In the genomic region with DNA sequence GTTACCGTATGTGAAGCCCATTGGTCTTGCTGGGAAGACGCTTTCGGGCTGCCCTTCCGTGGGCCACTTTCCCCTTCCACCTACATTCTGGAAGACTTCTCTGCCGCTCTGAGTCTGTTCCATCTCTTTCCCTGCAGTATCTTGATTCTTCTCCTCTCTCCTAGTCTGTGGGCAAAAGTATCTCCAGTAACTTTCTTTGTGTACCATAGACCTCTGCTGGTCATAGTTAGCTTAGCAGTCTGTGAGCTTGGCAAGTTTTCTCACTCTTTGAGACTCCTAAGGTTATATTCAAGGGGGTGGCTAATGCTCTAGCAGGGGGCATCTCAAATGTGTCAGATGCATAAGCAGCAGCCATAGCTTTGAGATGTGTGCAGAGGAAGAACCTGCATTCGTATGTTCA, we compare ENCODE assay signal across 8 mouse cellular contexts. TPM values are rescaled to one million over a fixed set of nuclear protein-coding genes. Genes with fewer than 3 reads are reported as not detected.
DNase-seq lines count a peak whose midpoint lies in the region; ATAC-seq and TF ChIP-seq lines count a peak whose summit lies in the region.

No protein-coding gene starts in this region.

- H3K27me3 ChIP-seq in lung, embryonic 14.5 days (ENCODE audit: insufficient read depth, low read length), result no peaks in the 10 kb centered on the region
- no peaks in the 10 kb centered on the region for H3K27me3 ChIP-seq in midbrain, postnatal 0 days (ENCODE audit: insufficient read depth, low read length)

- no peak overlapping the region for H3K4me3 ChIP-seq in gastrocnemius, adult 2 months
- H3K4me3 ChIP-seq in lung, embryonic 14.5 days (ENCODE audit: low read depth, low read length), result no peak overlapping the region
- H3K4me3 ChIP-seq in midbrain, postnatal 0 days (ENCODE audit: low read depth, low read length), result no peak overlapping the region

- DNase-seq in gastrocnemius, adult 2 months, result no peak
- DNase-seq in gastrocnemius, postnatal 14 days, result no peak
- DNase-seq in lung, embryonic 14.5 days, result peak; percentile 70
- DNase-seq in lung, postnatal 25 days (ENCODE audit: low spot score), result no peak
- DNase-seq in brain, adult 2 months (ENCODE audit: low read depth, low spot score), result peak; percentile 56
- peak; percentile 65 for DNase-seq in midbrain, postnatal 0 days (ENCODE audit: low spot score)
- DNase-seq in urinary bladder, postnatal 14 days (ENCODE audit: low spot score), result no peak
- no peak for DNase-seq in layer of hippocampus, postnatal 36 days

- H3K4me1 ChIP-seq in lung, embryonic 14.5 days (ENCODE audit: insufficient read depth), result no peaks in the 10 kb centered on the region
- no peaks in the 10 kb centered on the region for H3K4me1 ChIP-seq in midbrain, postnatal 0 days (ENCODE audit: insufficient read depth, low read length)

- ATAC-seq in lung, embryonic 14.5 days (ENCODE audit: insufficient read depth), result peak; percentile 49
- peak; percentile 49; the same call in 1 of the 2 replicates for ATAC-seq in midbrain, postnatal 0 days (ENCODE audit: low FRiP score)

- TF ChIP-seq CTCF in gastrocnemius, adult 2 months (IDR thresholded peaks at IDR 0.05), result peak; percentile 57
- TF ChIP-seq CTCF in lung, embryonic 14.5 days (IDR thresholded peaks at IDR 0.05; ENCODE audit: low read depth), result peak; percentile 65
- peak; percentile 82 for TF ChIP-seq CTCF in midbrain, postnatal 0 days (IDR thresholded peaks at IDR 0.05)

- H3K36me3 ChIP-seq in lung, embryonic 14.5 days (ENCODE audit: insufficient read depth), result no peaks in the 10 kb centered on the region
- no peaks in the 10 kb centered on the region for H3K36me3 ChIP-seq in midbrain, postnatal 0 days (ENCODE audit: insufficient read depth, low read length)

- intact Hi-C loops in gastrocnemius, adult 2 months (cut with DNase I), result no loop called here
- intact Hi-C loops in gastrocnemius, postnatal 14 days (cut with DNase I; ENCODE audit: low total_unique reads), result loop anchor here (5.0 kb wide), 1 partner anchor 148 kb away; no protein-coding TSS in a partner anchor

- H3K27ac ChIP-seq in gastrocnemius, adult 2 months, result peak overlapping the region; percentile 35; the same call in 1 of the 2 replicates
- no peak overlapping the region for H3K27ac ChIP-seq in lung, embryonic 14.5 days (ENCODE audit: low read depth)
- no peak overlapping the region for H3K27ac ChIP-seq in midbrain, postnatal 0 days (ENCODE audit: low read depth, low read length)

- no peak overlapping the region for H3K9ac ChIP-seq in lung, embryonic 14.5 days
- H3K9ac ChIP-seq in midbrain, postnatal 0 days (replicated peaks; ENCODE audit: low read length, poor library complexity, severe bottlenecking), result no peak overlapping the region

- H3K4me2 ChIP-seq in lung, embryonic 14.5 days, result no peak overlapping the region
- H3K4me2 ChIP-seq in midbrain, postnatal 0 days (ENCODE audit: low read depth, low read length, poor library complexity, severe bottlenecking), result no peak overlapping the region

- no peaks in the 10 kb centered on the region for H3K9me3 ChIP-seq in lung, embryonic 14.5 days (ENCODE audit: low read depth, low read length)
- H3K9me3 ChIP-seq in midbrain, postnatal 0 days (ENCODE audit: low read length), result no peaks in the 10 kb centered on the region

- WGBS in lung, embryonic 14.5 days, result 85% methylated on average over 6 of the region's 6 CpGs
- WGBS in midbrain, postnatal 0 days, result 80% methylated on average over 6 of the region's 6 CpGs

RNA-seq across cellular contexts. Expression of gene Pfn2, which starts 32.4 kb away (rescaled TPM):
- total RNA-seq in gastrocnemius, adult 2 months (2021), result 100 to 1,000 TPM; 168 to 189 TPM
- 100 to 1,000 TPM; 107 to 109 TPM for total RNA-seq in gastrocnemius, postnatal 14 days (2021)
- 104 TPM in 2 replicates for polyA plus RNA-seq in lung, embryonic 14.5 days (2014; fragmentation: Nextera tagmentation; extraction: Ambion mirVana)
- total RNA-seq in midbrain, postnatal 0 days (2014; rRNA removed), result 477 and 535 TPM in 2 replicates
- polyA plus RNA-seq in midbrain, postnatal 0 days (2015; fragmentation: Nextera tagmentation; extraction: Ambion mirVana), result 754 and 772 TPM in 2 replicates
- 100 to 1,000 TPM; 529 to 554 TPM for total RNA-seq in layer of hippocampus, postnatal 36 days (2021)

Comparison
In these comparisons a context has a peak if more than half of its experiments do, and no peak if none do; other contexts are left out.
1. DNase-seq: peak in lung, embryonic 14.5 days (single experiment), brain, adult 2 months (single experiment) and midbrain, postnatal 0 days (single experiment); none in gastrocnemius, adult 2 months (single experiment), gastrocnemius, postnatal 14 days (single experiment), lung, postnatal 25 days (single experiment), urinary bladder, postnatal 14 days (single experiment) and layer of hippocampus, postnatal 36 days (0 of 2).
2. Peak in every context shown above with its lines, with median percentiles within 50 percentile points of each other: CTCF ChIP-seq.